Mouse (Mus musculus) kidney, postnatal 36 days (tissue): ENCODE results near the gene Adk.
"Not testable (repeated sequence)": the region's sequence is repeated elsewhere in the genome, so short reads cannot be mapped to it uniquely, and the experiment has no call there.

ENCODE experiments used
- DNase-seq, 2 experiments: peaks; one replicate each; pipeline ENCODE4 v3.0.0; 2021 to 2022; ENCODE audit warnings: mixed read lengths in 2 of 2

Adk gene

DNA sequence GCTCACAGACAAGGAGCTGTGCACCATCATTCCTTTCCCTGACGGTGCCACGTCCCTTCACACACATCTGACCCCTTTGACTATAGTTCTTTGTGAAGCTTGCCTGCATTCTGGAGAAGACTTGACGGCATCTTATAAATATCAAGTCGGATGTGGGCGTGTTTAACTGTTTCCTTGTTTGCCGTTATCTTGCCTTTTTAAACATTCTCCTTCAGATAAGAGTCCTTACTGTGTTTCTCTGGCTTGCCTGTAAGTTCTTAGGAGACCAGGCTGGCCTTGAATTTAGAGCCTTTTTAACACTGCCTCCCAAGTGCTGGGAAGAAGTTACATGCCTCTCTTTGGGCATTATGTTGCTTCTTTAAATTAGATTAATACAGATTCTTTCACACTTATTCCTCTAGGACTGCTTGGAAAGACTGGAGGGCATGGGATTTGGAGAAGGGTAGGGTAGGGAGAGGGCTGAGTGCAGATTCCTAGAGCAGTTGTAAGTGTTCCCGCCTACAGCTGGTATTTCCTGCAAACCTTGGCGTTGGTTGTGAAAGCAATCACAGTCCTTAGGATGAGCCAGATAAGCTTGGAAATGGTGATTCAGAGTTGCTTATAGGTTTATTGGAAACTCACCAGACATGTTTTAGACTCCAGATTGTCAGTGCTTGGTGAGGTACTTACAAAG is 13.3 kb downstream of the Adk start:
- no peak for DNase-seq

DNA sequence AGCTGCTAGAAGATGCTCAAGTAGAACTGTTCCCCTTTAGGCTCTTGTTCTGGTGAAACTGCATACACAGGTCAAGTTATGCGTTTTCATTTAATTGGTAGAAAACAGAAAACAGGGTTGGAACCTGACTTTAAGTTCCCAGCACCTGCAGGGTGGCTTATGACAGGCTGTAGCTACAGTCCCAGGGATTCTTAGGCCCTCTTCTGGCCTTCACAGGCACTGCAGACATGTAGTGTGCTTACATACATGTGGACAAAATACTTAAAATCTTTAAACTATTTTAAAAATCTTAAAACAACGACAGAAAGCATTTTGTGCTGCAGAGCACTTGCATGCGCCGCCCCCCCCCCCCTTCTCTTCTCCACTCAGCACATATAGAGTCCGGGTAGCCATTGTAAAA is 17.2 kb downstream of the Adk start:
- no peak for DNase-seq

DNA sequence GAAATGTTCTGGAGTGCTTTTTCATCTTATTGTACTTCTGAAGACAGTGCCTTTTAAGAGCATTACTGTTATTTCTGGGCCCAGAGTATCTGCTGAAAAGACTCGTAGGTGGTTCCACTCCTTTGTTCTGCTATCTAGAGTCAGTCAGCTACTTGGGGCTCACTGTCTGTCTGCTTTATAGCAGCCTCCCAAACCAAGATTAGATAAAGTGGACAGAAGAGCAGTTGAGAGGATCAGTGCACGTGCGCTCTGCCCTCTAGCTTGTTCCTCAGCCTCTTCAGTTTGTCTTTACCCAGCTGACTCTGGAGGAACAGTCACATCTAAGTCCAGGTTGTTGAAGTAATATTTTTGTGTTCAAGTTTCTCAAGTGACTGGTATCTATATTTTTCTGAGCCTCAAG is 21.6 kb downstream of the Adk start:
- no peak for DNase-seq

DNA sequence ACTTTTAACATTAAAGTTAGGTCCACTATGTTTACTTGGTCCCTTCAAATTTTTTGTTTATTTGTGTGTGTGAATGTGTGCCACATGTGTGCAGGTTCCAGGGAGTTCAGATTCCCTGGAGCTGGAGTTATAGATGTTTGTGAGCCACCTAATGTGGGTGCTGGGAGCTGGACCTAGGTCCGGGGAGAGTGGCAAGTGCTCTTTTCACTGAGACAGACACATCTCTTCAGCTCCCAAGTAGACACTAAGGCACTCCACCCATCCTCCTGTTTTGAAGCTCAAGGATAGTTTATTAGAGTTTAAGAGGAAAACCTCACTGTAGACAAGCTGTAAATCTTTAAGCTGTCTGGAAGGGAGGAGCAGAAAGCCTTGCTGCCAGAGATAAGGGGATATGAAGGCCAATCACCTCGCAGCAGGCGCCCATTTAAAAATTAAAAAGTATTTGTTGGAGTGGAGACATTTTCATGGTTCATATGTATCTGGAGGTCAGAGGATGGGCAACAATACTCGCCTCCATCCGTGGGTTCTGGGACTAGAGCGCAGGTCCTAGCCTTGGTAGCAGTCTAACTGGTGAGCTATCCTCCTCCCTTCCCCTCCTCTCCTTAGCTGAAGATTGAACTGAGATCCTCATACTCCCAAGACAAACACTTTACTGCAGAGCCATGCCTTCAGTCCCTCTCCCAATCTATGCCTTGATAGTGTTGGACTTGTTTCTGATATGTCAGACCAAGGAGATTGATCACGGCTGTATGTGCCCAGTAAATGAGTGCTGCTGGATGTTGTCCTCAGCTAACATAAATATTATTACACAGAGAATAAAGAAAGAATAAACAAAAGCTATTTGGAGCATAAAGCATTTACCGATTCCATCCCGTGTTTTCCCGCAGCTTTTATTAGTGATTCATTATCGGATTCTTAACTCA is 22.3 kb downstream of the Adk start:
- DNase-seq: no peak

DNA sequence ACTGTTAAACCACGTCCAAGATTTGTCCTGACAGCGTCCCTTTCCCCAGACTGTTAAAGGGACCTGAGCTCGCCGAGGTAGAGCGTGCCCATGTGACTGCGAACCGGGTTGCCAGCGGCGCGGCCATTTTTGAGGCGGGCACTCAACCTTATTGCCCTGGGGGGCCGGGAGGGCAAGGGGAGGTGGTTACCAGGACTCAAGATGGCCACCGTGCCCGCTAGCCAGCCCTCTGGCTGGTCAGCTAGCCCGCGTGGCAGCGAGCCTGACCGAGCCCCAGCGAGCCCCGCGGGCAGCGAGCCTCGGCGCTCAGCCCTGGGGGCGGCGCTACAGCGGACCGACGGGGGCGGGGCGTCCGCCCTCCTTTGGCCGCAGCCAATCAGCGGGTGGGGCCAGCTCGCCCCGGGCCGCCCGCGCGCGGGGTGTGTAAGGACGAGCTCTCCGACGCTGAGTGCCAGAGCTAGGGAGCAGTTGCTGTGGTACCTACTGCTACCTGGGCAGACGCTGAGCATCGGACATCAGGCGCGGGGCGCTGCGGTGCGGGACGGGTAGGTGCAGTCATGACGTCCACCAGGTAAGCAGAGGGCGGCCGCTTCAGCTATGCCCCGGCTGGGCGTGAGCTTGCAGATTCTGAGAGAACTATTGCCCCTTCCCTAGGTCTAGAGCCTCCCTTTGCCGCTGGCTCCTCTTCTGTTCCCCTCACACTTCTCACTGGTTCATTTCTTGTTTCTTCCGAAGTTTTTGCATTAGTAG is 23.6 kb downstream of the Adk start:
- DNase-seq: peak; percentile 93 to 96

DNA sequence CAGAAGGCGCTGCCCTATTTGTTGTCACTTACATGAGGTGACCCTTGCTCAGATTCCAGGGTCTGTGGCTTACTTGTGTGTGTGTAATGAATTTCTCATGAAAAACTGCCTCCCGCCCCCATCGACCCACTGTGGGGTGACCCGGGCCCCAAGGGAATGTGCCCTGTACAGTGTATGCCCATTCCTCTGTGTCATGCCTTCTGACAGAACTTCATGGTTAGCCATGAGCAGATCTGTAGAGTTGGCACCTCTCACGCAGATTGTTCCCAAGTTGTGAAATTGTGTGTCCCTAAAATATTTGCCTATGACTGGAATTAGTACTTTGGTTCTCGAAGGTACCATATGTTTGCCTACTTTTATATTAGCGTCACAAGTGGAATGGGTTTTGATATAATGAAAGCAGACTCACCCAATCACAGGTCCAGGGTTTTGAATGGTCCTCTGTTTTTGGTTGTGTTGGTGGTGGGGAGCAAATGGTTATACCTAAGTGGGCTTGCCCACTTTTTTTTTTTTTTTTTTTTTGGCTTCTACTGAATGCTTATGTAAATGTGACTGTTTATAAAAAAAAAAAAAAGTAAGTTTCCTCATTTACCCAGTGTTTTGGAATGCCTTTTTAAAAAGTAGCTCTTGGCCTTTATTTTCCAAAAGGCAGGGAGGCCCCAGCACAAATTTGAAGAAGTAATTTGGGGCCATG is 24.3 kb downstream of the Adk start:
- DNase-seq: peak in 1 of 2 experiments; percentile 36

DNA sequence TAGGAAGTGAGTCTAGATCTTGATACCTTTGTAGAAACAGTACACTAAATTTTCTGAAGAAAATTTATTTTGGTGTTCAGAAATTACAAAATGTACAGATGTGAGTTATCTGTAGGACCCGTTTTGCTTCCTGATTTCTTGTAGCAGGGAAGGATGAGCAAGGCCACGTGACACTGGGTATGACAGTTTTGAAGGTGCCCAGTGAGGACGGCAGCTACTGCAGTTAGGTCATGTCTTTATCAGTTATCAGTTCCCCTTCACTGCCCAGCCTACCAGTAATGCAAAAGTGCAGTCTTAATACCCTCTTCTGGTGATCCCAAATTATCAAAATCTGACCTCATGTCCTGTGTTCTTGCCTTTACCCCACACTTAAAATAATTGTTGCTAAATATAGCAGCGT is 25.6 kb downstream of the Adk start:
- no peak for DNase-seq

DNA sequence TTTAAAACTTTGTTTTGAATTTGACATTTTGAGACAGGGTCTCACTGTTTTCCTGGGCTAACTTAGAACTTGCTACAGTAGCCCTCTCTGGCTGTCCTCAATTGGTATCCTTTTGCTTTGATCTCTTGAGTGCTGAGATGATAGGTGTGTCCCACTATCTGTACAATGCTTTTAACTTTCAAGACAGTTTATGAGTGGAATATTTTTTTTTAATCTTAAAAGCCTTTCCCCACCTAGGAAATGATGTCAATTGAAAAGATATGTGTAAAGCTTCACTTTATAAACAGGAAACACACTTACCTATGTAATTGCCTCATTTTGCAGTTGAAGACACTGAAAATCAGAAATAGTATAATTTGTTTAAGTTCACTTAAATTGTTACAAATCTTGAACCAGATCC is 26.1 kb downstream of the Adk start:
- no peak for DNase-seq

DNA sequence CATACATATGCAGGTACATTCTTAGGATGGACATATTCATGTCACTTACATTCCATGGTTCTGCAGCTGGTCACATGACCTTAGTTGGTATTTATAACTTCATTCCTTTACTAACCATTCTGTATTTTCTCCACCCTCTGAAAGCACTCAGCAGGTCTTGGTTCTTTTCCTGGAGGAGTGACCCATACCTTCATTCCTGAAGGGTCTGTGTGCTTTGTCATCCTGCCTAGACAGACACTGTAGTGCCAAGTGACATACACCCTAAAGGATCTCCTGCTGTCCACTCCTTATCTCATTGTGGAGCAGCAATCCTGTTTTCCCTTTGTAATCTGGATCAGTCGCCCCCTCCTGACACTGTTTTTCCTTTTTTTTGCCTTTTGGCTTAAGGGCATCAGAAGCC is 30.4 kb downstream of the Adk start:
- no peak for DNase-seq

DNA sequence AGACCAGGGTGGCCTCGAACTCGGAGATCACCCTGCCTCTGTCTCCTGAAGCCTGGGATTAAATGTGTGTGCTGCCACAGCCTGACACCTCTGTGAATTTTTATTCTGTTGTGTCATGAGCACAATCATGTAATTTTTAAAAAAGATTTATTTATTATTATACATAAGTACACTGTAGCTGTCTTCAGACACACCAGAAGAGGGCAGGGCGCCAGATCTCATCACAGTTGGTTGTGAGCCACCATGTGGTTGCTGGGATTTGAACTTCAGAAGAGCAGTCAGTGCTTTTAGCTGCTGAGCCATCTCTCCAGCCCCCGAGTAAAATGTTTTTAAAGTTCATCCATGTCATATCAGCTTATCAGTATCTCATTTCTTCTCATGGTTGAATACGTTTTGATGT is 33.3 kb downstream of the Adk start:
- no peak for DNase-seq

DNA sequence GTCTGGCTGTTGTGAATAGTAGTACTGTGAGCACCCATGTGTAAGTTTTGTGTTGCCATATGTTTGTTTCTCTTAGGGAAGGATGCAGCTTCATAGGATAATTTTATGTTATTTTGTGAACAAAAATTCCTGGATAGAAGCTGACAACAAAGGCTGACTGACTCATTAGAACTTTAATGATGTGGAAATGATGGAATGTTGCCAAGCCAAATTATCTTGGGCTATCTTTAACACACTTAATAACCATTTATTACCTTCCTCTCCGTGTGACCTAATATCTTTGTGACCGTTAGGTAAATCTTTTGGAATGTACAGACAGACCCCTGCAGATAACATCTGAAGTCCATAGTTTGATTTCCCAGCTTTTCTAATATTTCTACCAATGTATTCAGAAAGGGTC is 33.7 kb downstream of the Adk start:
- no peak for DNase-seq

DNA sequence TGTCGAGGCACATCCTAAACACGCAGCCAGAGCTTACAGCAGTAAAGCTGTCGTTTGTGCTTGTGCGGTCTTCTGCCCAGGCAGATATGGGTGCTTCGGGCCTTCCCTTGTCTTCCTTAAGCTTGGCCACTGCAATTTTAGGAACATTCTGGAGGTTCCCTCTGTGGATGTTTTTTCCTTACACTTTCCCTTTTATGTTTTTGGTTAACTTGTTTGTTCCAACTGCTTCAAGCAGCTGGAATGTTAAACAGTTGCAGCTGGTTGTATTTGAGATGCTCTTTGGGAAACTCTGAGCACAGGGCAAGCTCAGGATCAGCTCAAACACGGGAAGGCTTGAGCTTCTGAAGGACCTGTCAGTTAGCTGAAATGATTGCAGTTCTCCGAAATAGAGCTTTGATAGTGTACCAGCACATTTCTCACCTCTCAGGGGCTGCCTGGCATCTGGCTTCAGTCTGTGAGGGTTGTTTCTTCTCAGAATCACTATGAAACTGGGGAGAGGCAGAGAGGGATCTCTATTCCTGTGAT is 34.5 kb downstream of the Adk start:
- no peak for DNase-seq

DNA sequence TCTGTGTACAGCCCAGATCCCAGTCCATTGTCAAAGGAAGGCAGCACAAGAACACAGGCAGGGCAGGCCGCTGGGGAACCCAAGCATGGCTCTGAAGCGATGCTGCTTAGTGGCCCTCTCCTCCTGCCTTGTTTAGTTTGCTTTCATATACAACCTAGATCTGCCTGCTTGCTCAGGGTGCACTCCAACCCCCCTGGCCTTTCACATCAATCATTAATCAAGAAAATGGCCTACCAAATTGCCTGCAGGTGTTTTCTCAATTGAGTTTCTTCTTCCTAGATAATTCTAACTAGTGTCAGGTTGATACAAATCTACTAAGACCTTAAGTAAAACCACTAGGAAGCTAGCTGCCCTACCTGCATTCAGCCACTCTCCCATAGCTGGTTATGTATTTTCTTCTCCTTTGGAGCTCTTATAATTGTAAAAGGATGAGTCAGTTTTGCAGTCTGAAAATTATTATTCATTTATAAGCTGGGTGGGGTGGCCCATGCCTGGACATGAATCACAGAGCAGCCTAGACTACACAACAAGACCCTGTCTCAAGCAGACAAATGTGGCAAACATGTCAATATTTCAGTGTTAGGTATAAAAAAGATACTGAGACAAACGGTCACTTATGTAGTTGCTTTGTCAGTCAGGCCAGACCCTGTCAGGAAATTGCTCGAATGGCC is 35.2 kb downstream of the Adk start:
- DNase-seq: peak; percentile 27 to 45

DNA sequence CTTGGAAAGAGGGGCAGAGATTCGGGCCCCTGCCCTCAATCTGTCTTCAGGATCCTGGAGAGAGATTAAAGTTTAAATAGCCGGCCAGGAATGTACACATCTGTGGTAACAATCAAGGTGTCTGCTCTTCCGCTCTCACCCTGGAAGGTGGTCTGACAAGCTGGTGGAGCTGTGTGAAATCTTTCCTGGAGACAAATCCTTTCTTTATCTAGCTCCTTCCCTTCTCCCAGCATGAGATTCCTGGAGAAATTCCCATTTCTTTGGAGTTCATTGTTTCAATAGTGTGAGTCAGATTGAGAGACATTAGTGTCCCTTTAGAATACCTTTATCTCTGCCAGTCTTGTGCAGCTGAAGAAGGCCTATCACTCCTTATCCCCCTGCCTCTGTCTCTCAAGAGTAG is 36.4 kb downstream of the Adk start:
- DNase-seq: no peak

DNA sequence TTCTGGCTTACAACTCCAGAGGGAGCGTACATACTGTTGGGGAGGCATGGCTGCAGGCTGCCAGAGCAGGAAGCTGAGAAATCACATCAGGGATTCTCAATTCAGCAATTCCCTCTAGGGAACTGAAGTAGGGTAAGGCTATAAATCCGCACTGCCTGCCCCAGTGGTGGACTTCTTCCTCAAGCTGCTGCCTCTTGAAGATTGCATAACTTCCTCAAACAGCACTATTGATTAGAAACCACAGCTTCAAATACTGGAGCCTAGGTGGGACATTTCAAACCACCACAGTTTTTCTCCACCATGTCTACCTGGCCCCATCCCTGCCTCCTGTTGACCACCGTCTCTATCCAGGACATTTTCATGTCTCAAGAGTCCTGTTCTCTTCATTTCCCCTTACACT is 38.0 kb downstream of the Adk start:
- DNase-seq: no peak

DNA sequence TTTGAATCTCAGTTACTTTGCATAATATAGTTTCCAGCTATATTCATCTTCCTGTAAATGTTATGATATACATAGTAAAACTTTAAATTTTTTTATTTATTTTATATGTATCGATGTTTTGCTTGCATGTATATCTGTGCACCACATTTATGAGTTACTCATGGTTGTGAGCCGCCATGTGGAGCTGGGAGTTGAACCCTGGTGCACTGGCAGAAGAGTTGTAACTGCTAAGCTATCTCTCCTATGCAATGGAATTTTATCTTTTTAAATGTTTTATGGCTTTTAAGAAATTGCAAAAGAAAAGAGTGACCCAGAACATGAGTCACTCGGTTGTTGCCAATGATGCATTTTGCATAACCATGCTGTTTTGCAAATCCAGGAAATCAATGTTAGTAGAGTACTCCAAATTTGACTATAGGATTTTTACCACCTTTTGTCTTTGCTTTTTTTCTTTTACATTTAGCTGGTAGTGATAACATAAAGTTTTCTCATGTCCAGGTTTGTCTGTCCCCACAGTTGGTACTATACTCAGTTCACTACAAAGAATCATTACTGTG is 38.6 kb downstream of the Adk start:
- no peak for DNase-seq

DNA sequence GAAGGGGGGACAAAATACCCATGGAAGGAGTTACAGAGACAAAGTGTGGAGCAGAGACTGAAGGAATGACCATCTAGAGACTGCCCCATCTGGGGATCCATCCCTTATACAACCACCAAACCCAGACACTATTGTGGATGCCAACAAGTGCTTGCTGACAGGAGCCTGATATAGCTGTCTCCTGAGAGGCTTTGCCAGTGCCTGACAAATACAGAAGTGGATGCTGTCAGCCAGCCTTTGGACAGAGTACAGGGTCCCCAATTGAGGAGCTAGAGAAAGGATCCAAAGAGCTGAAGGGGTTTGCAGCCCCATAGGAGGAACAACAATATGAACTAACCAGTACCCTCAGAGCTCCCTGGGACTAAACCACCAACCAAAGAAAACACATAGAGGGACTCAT is 41.8 kb downstream of the Adk start:
- DNase-seq: not testable (repeated sequence)

DNA sequence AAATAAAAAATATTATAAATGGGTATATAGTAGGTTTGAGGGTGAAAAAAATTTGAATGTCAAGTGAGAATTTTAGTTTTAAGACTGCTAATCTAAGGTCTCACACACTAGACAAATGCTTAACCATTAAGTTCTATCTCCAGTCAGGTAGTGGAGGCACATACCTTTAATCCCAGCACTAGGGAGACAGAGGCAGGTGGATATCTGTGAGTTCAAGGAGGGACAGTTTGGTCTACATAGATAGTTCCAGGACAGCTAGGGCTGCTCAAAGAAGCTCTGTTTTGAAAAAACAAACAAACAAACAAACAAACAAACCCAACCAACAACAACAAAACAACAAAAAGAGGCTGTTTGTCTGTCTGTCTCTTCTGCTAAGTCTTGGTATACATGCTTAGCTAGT is 43.9 kb downstream of the Adk start:
- no peak for DNase-seq

DNA sequence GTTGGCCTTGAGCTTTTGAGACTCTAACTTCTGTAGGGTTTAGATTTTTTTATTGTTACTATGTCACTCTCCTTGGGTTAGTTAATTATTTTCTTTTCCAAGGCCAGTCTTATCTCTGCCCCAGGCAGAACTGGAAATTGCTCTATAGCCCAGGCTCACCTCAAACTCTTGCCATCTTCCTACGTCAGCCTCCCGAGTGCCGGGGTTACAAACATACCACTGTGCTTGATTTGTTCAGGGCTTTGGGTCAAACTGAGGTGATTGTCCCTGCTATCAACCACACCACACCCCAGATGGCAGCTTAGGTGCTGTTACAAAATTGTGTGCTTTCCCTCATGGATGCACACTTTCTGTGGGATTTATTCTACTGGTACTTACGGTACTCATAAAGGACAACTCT is 44.3 kb downstream of the Adk start:
- peak in 1 of 2 experiments; percentile 35 for DNase-seq

DNA sequence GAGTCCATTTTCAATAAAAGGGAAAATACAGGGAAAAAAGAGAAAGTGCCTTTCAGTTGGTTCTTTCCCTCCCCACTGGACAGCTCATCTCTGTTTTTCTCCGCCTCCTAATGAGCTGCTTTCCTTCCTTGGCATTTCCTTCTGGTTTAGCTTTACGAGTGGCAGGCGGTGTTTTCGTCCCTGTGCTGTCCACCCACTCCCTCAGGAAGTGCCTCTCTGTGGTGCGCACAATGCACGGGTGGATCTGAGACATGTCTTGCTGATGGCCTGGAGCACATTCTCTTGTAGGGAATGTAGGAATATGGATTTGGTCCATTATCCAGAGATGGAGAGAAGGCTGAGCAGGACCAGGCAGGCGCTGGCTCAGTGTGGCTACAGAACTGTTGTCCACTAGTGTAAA is 47.0 kb downstream of the Adk start:
- peak; percentile 34 to 35 for DNase-seq

DNA sequence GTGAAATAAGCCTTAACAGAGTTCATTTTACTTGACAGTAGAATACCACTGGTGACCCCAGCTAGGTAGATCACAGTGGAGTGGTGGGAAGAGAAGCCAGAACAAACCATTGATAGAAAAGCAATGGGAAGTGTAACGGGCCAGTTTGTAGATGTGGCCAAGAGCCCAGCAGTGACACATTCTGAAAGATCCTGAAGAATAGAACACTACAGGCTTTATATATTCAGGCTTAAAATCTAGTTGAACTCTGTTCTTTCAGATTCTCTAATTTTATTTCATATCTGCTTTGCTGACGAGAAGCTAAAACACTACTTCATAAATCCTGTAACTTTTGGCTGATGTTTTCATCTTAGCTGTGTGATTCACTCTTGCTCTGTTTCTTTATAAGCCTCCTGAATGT is 48.5 kb downstream of the Adk start:
- no peak for DNase-seq

DNA sequence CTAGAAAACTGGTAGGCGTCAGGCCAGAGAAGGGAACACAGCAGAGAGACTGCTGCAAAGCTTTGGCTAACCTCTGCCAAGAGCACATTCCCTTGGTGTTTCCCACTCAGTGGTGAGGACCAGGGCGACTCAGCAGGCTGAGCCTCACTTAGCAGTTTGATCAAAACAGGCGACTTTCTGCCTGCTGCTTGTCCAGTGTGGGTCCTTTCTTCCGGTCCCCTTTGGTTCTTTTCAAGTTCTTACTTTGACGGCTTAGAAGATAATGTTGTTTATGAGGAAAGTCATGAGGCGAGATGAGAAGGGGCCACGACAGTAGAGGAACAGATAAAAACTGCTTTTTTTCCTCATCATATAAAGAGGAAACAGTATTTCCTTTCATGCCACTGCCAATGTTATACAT is 49.2 kb downstream of the Adk start:
- peak; percentile 23 to 28 for DNase-seq
